Mouse (Mus musculus) urinary bladder, postnatal 10 days (tissue): Measurements from ENCODE around the gene Oprd1.

Experiments
- DNase-seq: peaks from one replicate; pipeline ENCODE4 v3.0.0; 2022; ENCODE audit warnings: low spot score

The Oprd1 gene

GRCm38 (mm10) chr4:132133920-132134319 lies 10.4 kb downstream of the Oprd1 start:
- no peak for DNase-seq

GRCm38 (mm10) chr4:132133381-132133780 lies 10.9 kb downstream of the Oprd1 start:
- DNase-seq, result no peak

GRCm38 (mm10) chr4:132132297-132132696 lies 12.0 kb downstream of the Oprd1 start:
- no peak for DNase-seq

DNA sequence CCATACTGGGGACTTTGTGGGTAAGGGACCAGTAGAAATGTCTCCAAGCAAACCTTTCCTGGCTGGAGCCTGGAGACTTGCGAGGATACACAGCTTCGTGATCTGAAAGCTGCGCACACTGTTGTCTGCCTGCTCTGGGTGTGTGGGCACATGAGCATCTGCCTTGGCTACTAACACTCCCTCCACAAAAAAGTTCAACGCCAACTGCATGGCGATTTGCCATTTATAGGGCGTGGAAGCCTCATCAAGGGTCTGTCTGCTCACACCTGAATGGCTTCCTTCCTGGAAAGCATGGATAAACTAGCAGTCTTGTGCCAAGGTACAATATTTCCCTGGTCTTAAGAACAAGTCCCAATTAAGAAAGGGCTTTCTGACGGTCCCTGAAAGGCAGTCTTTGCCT lies 12.5 kb downstream of the Oprd1 start:
- DNase-seq, result no peak

DNA sequence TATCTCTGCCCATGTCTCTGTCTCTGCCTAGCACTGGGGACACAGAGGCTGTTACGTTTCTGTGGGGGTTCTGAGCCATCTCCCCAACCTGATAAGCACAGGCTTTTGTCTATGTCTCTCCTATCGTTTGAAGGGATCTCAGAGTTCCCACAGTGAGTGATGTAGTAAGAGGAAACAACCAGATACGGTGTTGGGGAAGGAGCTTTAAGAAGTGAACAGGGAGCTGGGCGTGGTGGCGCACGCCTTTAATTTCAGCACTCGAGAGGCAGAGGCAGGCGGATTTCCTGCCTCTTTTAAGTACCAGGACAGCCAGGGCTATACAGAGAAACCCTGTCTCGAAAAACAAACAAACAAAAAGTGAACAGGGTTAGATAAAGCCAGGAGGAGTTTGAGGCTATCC lies 13.2 kb downstream of the Oprd1 start:
- no peak for DNase-seq

DNA sequence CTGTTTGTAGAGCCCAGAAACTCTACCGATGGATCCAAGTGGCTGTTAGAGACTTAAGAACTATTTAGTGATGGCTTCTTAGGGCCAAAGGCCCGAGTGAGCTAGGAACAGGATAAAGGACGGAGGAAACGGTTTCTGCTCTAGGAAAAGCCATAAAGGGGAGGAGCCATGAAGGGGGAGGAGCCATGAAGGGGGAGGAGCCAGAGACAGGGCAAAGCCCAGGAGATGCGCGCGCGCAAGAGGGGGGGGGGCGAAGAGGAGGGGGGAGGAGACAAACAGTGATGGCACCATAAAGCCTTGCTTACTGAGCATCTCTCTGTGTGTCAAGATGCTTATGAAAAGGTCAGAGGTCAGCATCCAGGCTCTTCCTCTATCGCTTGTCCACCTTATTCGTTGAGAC lies 13.6 kb downstream of the Oprd1 start:
- no peak for DNase-seq

DNA sequence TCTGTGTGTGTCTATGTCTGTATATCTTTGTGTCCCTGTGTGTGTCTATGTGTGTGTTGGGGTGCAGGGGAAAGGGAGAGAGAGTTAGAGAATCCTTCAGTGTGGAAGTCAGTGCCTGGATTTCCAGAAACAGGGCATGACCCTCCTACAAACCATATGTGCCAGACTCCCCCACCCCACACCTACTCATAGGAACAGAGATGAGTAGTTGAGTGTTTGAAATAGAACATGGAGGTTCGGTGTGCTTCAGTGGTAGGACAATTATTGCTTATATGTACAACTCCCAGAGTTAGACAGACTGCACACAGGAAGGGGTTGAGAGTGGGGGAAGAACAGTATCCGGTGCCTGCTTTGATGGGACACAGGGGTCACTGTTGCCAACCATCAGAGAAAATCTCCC lies 14.2 kb downstream of the Oprd1 start:
- DNase-seq, result no peak

- DNase-seq, result no peak
Observed at GRCm38 (mm10) chr4:132128997-132129636, 15.2 kb downstream of the Oprd1 start.

GRCm38 (mm10) chr4:132127091-132127490 lies 17.2 kb downstream of the Oprd1 start:
- DNase-seq, result no peak

GRCm38 (mm10) chr4:132123166-132123565 lies 21.1 kb downstream of the Oprd1 start:
- no peak for DNase-seq

DNA sequence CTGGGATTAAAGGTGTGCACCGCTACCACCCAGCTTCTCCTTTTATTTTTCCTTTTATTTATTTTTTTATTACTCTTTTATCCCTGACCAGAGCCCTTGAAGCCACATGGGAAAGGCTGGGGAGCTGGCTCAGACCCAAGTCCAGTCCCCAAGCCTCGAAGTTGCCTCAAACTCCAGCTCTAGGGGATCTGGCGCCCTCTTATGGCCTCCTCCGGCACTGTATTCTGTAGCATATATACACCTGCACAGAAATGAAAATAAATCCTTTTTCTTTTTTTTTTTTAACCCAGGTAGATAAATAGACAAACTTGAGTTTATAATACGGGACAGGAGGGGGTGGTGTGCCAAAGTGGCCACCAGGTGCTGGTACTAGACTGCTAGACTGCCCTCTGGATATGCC lies 22.6 kb downstream of the Oprd1 start:
- no peak for DNase-seq

GRCm38 (mm10) chr4:132119566-132119965 lies 24.7 kb downstream of the Oprd1 start:
- DNase-seq, result no peak

DNA sequence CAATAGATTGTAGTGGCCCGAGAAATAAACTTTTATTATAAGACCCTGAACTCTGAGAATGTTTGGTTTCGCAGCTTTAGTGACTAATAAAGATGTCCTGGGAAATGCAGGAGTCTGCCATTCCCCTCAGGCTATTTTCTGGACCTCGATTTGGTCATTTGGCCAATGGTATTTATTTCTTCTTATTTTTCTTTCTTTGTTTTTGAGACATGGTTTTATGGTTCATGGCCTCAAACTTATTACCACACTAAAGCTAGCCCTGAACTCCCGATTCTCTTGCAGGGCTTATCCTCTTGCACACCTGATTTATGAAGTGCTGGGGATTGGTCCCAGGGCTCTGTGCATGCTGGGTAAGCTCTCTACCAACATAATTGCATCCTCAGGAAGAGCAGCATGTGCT lies 28.0 kb downstream of the Oprd1 start:
- no peak for DNase-seq

DNA sequence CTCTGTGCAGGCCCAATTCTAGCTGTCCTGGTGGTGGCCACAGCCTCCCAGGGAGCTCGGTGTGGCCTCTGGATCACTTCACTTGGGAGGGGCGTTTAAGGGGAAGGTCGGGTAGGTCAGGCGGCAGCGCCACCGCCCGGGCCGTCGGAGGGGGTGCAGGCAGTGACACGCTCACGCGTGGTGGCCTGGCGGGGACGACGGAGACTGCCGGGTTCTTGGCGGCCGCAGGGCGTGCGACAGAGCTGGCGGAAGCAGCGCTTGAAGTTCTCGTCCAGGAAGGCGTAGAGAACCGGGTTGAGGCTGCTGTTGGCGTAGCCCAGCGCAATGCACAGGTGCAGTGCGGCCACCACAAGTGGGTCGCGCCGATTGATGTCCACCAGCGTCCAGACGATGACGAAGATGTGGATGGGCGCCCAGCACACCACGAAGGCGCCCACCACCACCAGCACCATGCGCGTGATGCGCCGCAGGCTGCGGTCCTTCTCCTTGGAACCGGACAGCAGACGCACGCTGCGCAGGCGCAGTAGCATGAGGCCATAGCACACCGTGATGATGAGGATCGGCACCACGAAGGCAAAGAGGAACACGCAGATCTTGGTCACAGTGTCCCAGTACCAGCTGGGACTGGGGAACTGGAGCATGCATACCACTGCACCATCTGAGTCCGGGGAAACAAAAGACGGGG lies 30.7 kb downstream of the Oprd1 start:
- no peak for DNase-seq

DNA sequence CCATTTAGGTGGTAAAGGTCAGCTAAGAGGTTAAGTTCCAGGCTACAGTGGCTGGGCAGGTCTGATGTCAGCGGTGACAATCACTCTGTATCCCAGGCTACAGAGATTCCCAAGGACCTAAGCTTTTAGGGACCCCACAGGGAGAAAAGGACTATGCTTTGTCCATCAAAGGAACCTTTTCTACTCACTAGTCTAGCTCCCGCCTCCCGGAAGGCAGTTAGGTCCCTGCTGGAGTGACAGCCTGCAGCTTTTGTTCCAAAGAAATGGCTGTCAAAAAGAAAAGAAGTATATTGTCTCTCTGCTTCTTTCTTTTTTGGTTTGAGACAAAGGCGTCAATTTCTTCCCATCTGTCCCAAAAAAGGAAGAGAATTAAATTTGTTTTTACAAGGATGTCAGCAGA lies 33.1 kb downstream of the Oprd1 start:
- DNase-seq, result no peak

GRCm38 (mm10) chr4:132108221-132108620 lies 36.1 kb downstream of the Oprd1 start:
- no peak for DNase-seq

DNA sequence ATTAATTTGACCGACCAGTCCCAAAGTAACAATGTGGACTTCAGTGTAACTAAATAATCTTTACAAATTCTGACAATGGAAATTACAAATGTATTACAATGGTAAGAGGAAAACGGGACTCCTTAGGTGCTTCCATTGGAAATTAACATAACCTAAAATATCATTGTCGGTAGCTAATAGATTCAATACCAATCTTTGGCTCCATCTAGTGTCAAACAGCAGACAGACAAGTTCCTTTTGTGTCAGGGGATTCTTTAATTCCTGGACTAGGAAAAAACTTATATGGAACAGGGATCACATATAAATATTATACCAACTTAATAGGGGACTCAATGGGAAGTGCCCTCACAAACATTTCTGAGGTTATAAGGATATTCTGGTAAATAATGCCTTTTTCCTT lies 43.1 kb downstream of the Oprd1 start:
- no peak for DNase-seq

DNA sequence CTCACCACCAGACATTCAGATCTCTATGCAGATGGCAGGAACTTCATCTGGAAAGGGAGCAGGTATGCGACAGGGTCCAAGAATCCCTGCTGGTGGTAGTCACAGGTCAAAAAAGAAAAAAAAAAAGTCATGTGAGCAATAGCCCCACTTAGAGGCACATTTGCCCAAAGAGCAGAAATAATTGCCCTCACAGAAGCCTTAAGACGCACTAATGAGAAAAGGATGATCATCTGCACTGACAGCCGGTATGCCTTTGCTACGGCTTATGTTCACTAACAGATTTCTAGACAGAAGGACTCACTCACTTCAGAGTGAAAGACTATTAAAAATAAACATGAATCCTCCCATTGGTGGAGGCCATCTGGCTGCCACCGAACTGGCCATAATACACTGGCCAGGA lies 44.7 kb downstream of the Oprd1 start:
- no peak for DNase-seq

GRCm38 (mm10) chr4:132095043-132095442 lies 49.2 kb downstream of the Oprd1 start:
- DNase-seq, result no peak

GRCm38 (mm10) chr4:132093928-132094327 lies 50.4 kb downstream of the Oprd1 start:
- DNase-seq, result no peak

GRCm38 (mm10) chr4:132093136-132093535 lies 51.1 kb downstream of the Oprd1 start:
- DNase-seq, result no peak

GRCm38 (mm10) chr4:132088921-132089320 lies 55.4 kb downstream of the Oprd1 start:
- DNase-seq, result no peak

DNA sequence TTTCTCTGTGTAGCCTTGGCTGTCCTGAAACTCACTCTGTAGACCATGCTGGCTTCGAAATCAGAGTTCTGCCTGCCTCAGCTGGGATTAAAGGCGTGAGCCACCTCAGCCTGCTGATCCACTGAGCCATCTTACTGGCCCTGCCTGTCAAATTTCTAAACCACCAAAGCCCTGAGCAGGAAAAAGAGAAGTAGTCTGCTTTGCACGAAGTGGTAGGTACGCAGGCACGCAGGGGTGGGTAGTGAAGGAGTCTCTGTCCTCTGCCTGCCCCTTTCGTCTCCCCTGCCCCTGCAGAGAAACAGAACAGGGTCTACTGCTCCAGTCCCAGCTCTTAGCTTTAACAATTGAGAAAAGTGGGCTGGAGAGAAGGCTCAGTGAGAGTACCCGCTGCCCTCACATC lies 59.2 kb downstream of the Oprd1 start:
- DNase-seq, result no peak

DNA sequence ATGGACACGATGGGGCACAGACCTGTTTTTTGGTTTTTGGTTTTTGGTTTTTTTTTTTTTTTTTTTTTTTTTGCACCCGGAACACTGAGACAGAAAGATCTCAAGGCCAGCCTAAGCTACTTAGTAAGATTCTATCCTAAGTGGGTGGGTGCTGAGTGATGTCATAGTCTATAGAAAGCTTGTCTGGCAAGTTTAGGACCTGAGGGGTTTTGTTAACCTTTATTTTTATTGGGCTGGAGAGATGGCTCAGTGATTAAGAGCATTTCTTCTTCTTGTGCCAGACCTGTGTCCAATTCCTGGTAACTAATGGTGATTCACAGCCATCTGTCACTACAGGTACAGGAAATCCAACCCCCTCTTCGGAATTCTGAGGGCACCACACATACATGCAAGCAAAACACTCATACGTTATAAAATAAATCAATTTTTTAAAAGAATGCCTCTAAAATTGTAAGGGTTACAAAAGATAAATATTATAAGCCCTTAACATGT lies 63.7 kb downstream of the Oprd1 start:
- no peak for DNase-seq
